Mouse (Mus musculus) cerebellum, adult (tissue): ENCODE measurements at regions not wholly inside any gene's neighbourhood (a gene's known extent, or its start where the extent isn't known, plus 50 kb on each side); places are given as distances from the start of the nearest gene placed in this dataset.
A peak's percentile ranks its signal among the peaks of the same experiment; 100 is the strongest.

Experiments used
- ATAC-seq: cut with Nextera tagmentation; 2 replicates; pipeline ENCODE4 v1.9.2; 2017; ENCODE audit warnings: mild to moderate bottlenecking, moderate library complexity, mixed read lengths; ENCODE audit not compliant: insufficient number of reproducible peaks, low FRiP score, low TSS enrichment

GRCm38 (mm10) chr5:85729613-85730012 lies 335.8 kb downstream of the Cenpc1 start:
- no peak for ATAC-seq

- no peak for ATAC-seq
Observed at GRCm38 (mm10) chr5:85707345-85707744, 358.0 kb downstream of the Cenpc1 start.

- ATAC-seq = no peak
Observed at GRCm38 (mm10) chr5:85706598-85706997, 358.8 kb downstream of the Cenpc1 start.

- no peak for ATAC-seq
Observed at GRCm38 (mm10) chr5:85706084-85706483, 359.3 kb downstream of the Cenpc1 start.

- ATAC-seq = no peak
Observed at GRCm38 (mm10) chr5:85677872-85678271, 387.5 kb downstream of the Cenpc1 start.

GRCm38 (mm10) chr5:85671121-85671520 lies 394.3 kb downstream of the Cenpc1 start:
- no peak for ATAC-seq

GRCm38 (mm10) chr5:85661487-85661886 lies 403.9 kb downstream of the Cenpc1 start:
- ATAC-seq = no peak

GRCm38 (mm10) chr5:85621078-85621477 lies 444.3 kb downstream of the Cenpc1 start:
- ATAC-seq = no peak

GRCm38 (mm10) chr5:85614783-85615182 lies 450.6 kb downstream of the Cenpc1 start:
- no peak for ATAC-seq

GRCm38 (mm10) chr5:85612606-85613005 lies 452.8 kb downstream of the Cenpc1 start:
- ATAC-seq = no peak

GRCm38 (mm10) chr5:85609104-85609503 lies 456.3 kb downstream of the Cenpc1 start:
- no peak for ATAC-seq

GRCm38 (mm10) chr5:85598164-85598563 lies 467.2 kb downstream of the Cenpc1 start:
- no peak for ATAC-seq

- no peak for ATAC-seq
Observed at GRCm38 (mm10) chr5:85595082-85595447, 470.3 kb downstream of the Cenpc1 start.

- ATAC-seq = no peak
Observed at GRCm38 (mm10) chr5:85594413-85595081, 470.8 kb downstream of the Cenpc1 start.

GRCm38 (mm10) chr5:85592236-85592635 lies 473.1 kb downstream of the Cenpc1 start:
- ATAC-seq = no peak

- ATAC-seq = no peak
Observed at GRCm38 (mm10) chr5:85586727-85587126, 478.7 kb downstream of the Cenpc1 start.

- no peak for ATAC-seq
Observed at GRCm38 (mm10) chr5:85572531-85572930, 492.9 kb downstream of the Cenpc1 start.

GRCm38 (mm10) chr5:85571967-85572366 lies 493.4 kb downstream of the Cenpc1 start:
- ATAC-seq = peak; percentile 71

- ATAC-seq = peak; percentile 88
Observed at GRCm38 (mm10) chr5:85571381-85571780, 494.0 kb downstream of the Cenpc1 start.

- no peak for ATAC-seq
Observed at GRCm38 (mm10) chr5:85536329-85536728, 529.1 kb downstream of the Cenpc1 start.

- ATAC-seq = no peak
Observed at GRCm38 (mm10) chr5:85525385-85526194, 539.8 kb downstream of the Cenpc1 start.

GRCm38 (mm10) chr5:85505244-85505643 lies 560.1 kb downstream of the Cenpc1 start:
- no peak for ATAC-seq
